Mouse (Mus musculus) heart, postnatal 25 days (tissue): Measurements from ENCODE around the gene Nfil3. TPM values are rescaled to one million over a fixed set of nuclear protein-coding genes. Genes with fewer than 3 reads are reported as not detected.

ENCODE experiments used
- total RNA-seq, 2 experiments: library from RNA; stranded (reverse); gene quantifications; 2 replicates each; pipeline ENCODE4 v1.2.3; 2021

The Nfil3 gene
- total RNA-seq, 2 experiments from 2014 or later: 13.3 to 36.5 TPM

Other genes starting within 250 kb of the Nfil3 start
- gene Auh, start 51.4 kb downstream of the Nfil3 start, total RNA-seq: 100 to 1,000 TPM; 114 to 131 TPM